Mouse (Mus musculus) MEL (cell line): ENCODE measurements at regions not wholly inside any gene's neighbourhood (a gene's known extent, or its start where the extent isn't known, plus 50 kb on each side); places are given as distances from the start of the nearest gene placed in this dataset.
A peak's percentile ranks its signal among the peaks of the same experiment; 100 is the strongest.

Source experiments
- DNase-seq: peaks from one replicate; pipeline ENCODE4 v3.0.0; 2011; ENCODE audit warnings: low read depth, low spot score
- H3K27ac ChIP-seq: 2 replicates; pipeline ENCODE4 v1.5.1; 2012; ENCODE audit warnings: low read depth, mild to moderate bottlenecking, control low read depth, low read length, moderate library complexity; ENCODE audit not compliant: control insufficient read depth
- H3K27me3 ChIP-seq, 2 experiments: fragments of 150-350 bp in 1 of 2; sonication (generic) in 1 of 2; 2 replicates each; pipeline ENCODE4 v1.6.1; 2012; ENCODE audit warnings: low read length in 2 of 2, mild to moderate bottlenecking in 2 of 2, improper control_type of control experiment in 1 of 2, moderate library complexity in 1 of 2; ENCODE audit not compliant: insufficient read depth in 2 of 2, control insufficient read depth in 1 of 2
- H3K36me3 ChIP-seq, 2 experiments: 2 replicates each; pipeline ENCODE4 v1.6.1; 2012 to 2014; ENCODE audit warnings: low read length in 2 of 2, improper control_type of control experiment in 1 of 2, inconsistent platforms in 1 of 2, mild to moderate bottlenecking in 1 of 2; ENCODE audit not compliant: insufficient read depth in 2 of 2, control insufficient read depth in 1 of 2
- H3K4me1 ChIP-seq, 2 experiments: fragments of 150-350 bp in 1 of 2; sonication (generic) in 1 of 2; 2 replicates each; pipeline ENCODE4 v1.6.1; 2012; ENCODE audit warnings: low read length in 2 of 2, improper control_type of control experiment in 1 of 2, mild to moderate bottlenecking in 1 of 2; ENCODE audit not compliant: insufficient read depth in 2 of 2, control insufficient read depth in 1 of 2
- H3K4me3 ChIP-seq, 2 experiments: fragments of 150-350 bp in 1 of 2; sonication (generic) in 1 of 2; 2 replicates each; pipeline ENCODE4 v1.5.1; 2012; ENCODE audit warnings: low read depth in 2 of 2, low read length in 2 of 2, mild to moderate bottlenecking in 2 of 2, moderate library complexity in 2 of 2, control low read depth in 1 of 2, improper control_type of control experiment in 1 of 2; ENCODE audit not compliant: control insufficient read depth in 1 of 2, insufficient read depth in 1 of 2
- H3K79me2 ChIP-seq: 2 replicates; pipeline ENCODE4 v1.6.1; 2012; ENCODE audit warnings: mild to moderate bottlenecking, low read length, moderate library complexity; ENCODE audit not compliant: control insufficient read depth, poor library complexity, insufficient read depth
- H3K9ac ChIP-seq: 2 replicates; pipeline ENCODE4 v1.6.1; 2012; ENCODE audit warnings: low read depth, mild to moderate bottlenecking, control low read depth, low read length, moderate library complexity; ENCODE audit not compliant: control insufficient read depth, poor library complexity, severe bottlenecking
- H3K9me3 ChIP-seq: fragments of 150-350 bp; sonication (generic); replicated peaks from 2 replicates; pipeline ENCODE4 v1.6.1; 2012; ENCODE audit warnings: mild to moderate bottlenecking, low read length, improper control_type of control experiment, moderate library complexity; ENCODE audit not compliant: insufficient read depth
- CHD2 ChIP-seq: IDR thresholded peaks from 2 replicates; pipeline ENCODE4 v1.6.1; 2011; ENCODE audit warnings: low read length, improper control_type of control experiment
- E2F4 ChIP-seq: IDR thresholded peaks from 2 replicates; pipeline ENCODE4 v1.6.1; 2011; ENCODE audit warnings: low read depth, low read length, improper control_type of control experiment, borderline replicate concordance
- ELF1 ChIP-seq: IDR thresholded peaks from 2 replicates; pipeline ENCODE4 v1.6.1; 2014; ENCODE audit warnings: low read depth, mild to moderate bottlenecking, inconsistent platforms, low read length, improper control_type of control experiment, moderate library complexity
- EP300 ChIP-seq, 2 experiments: IDR thresholded peaks; 2 replicates each; pipeline ENCODE4 v1.6.1; 2011; ENCODE audit warnings: improper control_type of control experiment in 2 of 2, low read length in 2 of 2, low read depth in 1 of 2, mild to moderate bottlenecking in 1 of 2
- GABPA ChIP-seq: IDR thresholded peaks from 2 replicates; pipeline ENCODE4 v1.6.1; 2012; ENCODE audit warnings: low read depth, mild to moderate bottlenecking, inconsistent platforms, low read length, improper control_type of control experiment, moderate library complexity
- GATA1 ChIP-seq: IDR thresholded peaks from 2 replicates; pipeline ENCODE4 v1.6.1; 2011; ENCODE audit warnings: low read depth, low read length, improper control_type of control experiment
- HCFC1 ChIP-seq: IDR thresholded peaks from 2 replicates; pipeline ENCODE4 v1.6.1; 2012; ENCODE audit warnings: low read depth, mild to moderate bottlenecking, inconsistent platforms, low read length, improper control_type of control experiment, moderate library complexity
- KAT2A ChIP-seq: conservative IDR thresholded peaks from 2 replicates; pipeline ENCODE4 v1.6.1; 2012; ENCODE audit warnings: low read depth, low read length, improper control_type of control experiment, inconsistent platforms
- MAFK ChIP-seq: IDR thresholded peaks from 2 replicates; pipeline ENCODE4 v1.6.1; 2011; ENCODE audit warnings: low read depth, mild to moderate bottlenecking, low read length, improper control_type of control experiment, borderline replicate concordance
- MAZ ChIP-seq: IDR thresholded peaks from 2 replicates; pipeline ENCODE4 v1.6.1; 2012; ENCODE audit warnings: low read depth, mild to moderate bottlenecking, inconsistent platforms, low read length, improper control_type of control experiment
- MXI1 ChIP-seq: IDR thresholded peaks from 2 replicates; pipeline ENCODE4 v1.6.1; 2011; ENCODE audit warnings: mild to moderate bottlenecking, low read depth, low read length, improper control_type of control experiment
- MYC ChIP-seq: IDR thresholded peaks from 2 replicates; pipeline ENCODE4 v1.6.1; 2011; ENCODE audit warnings: low read depth, mild to moderate bottlenecking, low read length, improper control_type of control experiment, moderate library complexity
- POLR2A ChIP-seq, 2 experiments: IDR thresholded peaks; 2 replicates each; pipeline ENCODE4 v1.6.1; 2011 to 2012; ENCODE audit warnings: low read length in 2 of 2, mild to moderate bottlenecking in 2 of 2, control low read depth in 1 of 2, improper control_type of control experiment in 1 of 2, low read depth in 1 of 2, moderate library complexity in 1 of 2; ENCODE audit not compliant: control insufficient read depth in 1 of 2, insufficient read depth in 1 of 2, poor library complexity in 1 of 2
- SIN3A ChIP-seq: IDR thresholded peaks from 2 replicates; pipeline ENCODE4 v1.6.1; 2012; ENCODE audit warnings: low read length, improper control_type of control experiment, inconsistent platforms
- SMC3 ChIP-seq: IDR thresholded peaks from 2 replicates; pipeline ENCODE4 v1.6.1; 2011; ENCODE audit warnings: low read depth, low read length, improper control_type of control experiment
- UBTF ChIP-seq: IDR thresholded peaks from 2 replicates; pipeline ENCODE4 v1.6.1; 2012; ENCODE audit warnings: low read depth, mild to moderate bottlenecking, inconsistent platforms, low read length, improper control_type of control experiment, moderate library complexity, borderline replicate concordance; ENCODE audit not compliant: insufficient read depth
- USF1 ChIP-seq: IDR thresholded peaks from 2 replicates; pipeline ENCODE4 v1.6.1; 2014; ENCODE audit warnings: low read depth, mild to moderate bottlenecking, inconsistent platforms, low read length, improper control_type of control experiment, moderate library complexity
- USF2 ChIP-seq, 2 experiments: IDR thresholded peaks; 2 replicates each; pipeline ENCODE4 v1.6.1; 2011 to 2012; ENCODE audit warnings: improper control_type of control experiment in 2 of 2, low read length in 2 of 2, borderline replicate concordance in 1 of 2, inconsistent platforms in 1 of 2, low read depth in 1 of 2, mild to moderate bottlenecking in 1 of 2; ENCODE audit not compliant: insufficient read depth in 1 of 2
- ZKSCAN1 ChIP-seq: IDR thresholded peaks from 2 replicates; pipeline ENCODE4 v1.6.1; 2012; ENCODE audit warnings: low read depth, mild to moderate bottlenecking, inconsistent platforms, low read length, improper control_type of control experiment, moderate library complexity
- ZMIZ1 ChIP-seq: IDR thresholded peaks from 2 replicates; pipeline ENCODE4 v1.6.1; 2012; ENCODE audit warnings: low read depth, mild to moderate bottlenecking, inconsistent platforms, low read length, improper control_type of control experiment, moderate library complexity

DNA sequence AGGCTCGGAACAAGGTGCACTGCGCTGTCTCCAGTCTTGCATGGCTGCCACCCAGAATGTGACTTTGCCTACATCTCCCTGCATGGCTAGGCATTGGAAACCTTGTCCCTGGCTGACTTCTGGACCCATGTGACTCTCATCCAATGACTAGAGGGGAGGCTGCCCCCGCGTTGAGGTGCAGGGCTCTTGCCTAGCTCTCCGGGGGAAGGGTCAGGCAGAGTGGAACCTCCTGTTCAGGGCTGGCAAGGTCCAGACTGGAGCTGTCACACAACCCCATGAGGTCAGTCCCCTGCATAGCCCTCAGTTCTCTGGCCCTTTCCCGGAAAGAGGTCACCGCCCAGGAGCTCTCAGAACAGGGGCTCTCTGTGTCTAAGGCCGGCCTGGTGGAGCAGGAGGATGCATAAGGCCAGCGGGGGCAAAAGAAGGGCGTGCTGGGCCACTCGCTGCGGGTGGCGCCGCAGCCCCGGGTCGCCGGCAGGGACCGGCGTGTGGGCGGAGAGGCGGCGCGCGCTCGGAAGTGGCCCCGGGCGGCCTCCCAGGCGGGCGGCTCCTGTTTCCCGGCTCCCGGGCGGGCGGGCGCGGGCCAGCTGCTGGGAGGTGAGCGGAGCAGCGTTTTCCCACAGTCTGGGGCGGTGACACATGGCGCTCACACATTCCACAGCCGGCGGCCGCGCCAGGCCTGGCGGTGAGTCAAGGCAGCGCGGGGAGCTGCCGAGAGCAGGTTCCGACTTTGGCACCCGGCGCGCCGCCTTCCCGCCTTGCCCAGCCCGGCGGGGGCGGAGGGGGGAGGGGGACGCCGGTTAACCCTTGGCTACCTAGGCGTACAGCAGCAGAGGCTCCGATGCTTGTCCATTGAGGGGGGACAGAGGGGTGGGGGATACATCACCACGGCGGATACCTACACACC lies 55.5 kb upstream of the Hes1 start:
- Histone ChIP-seq H3K9me3 (no peaks in the 10 kb centered on the region), H3K4me3 (peak overlapping the region in 1 of 2 experiments; percentile 37; a peak in 1 of 4 replicates)

DNA sequence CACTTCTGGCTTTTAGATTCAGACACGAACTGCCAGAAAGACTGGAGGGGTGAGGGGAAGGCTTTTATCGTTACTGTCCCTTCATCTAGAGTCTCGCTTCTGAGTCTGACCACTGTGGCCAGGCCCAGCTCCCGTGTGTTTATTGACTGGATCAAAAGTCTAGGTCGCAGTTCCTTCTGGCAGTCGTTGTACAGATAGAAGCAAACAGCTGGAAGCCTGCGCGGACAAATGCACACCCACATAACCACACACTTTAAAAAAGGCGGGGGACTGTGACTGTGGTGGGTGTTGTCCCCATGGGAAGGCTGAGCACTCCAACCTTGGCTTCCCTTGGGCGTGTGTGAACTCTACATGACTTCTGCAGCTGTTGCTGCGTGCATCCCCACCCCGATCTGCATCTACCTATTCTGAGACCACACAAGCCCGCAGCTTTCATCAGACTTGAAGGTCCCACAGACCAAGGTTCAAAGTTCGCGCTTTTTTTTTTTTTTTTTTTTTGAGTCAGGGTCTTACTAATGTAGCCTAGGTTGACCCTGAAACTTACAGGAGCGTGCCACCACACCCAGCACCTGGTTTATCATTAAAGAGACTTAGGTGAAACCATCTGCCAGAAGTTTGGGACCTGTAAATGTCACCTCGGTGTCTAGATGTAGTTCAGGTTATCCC lies 54.5 kb upstream of the Hes1 start:
- Histone ChIP-seq H3K36me3 (no peaks in the 10 kb centered on the region), H3K27me3 (peaks cover 0 to 28% of the 10 kb centered on the region in 2 experiments; a peak in 3 of 4 replicates), H3K4me3 (peak overlapping the region in 1 of 2 experiments; percentile 0; a peak in 1 of 4 replicates), H3K9ac (no peak overlapping the region), H3K79me2 (no peaks in the 10 kb centered on the region; the same call in 1 of the 2 replicates), H3K4me1 (no peaks in the 10 kb centered on the region), H3K9me3 (no peaks in the 10 kb centered on the region), H3K27ac (no peak overlapping the region)
- TF ChIP-seq EP300 (IDR thresholded peaks at IDR 0.05; ENCODE audit: low read depth in 1 of 2, low read length in 2 of 2), result no peak
- no peak for TF ChIP-seq MAZ
- no peak for TF ChIP-seq MYC
- no peak for TF ChIP-seq HCFC1
- TF ChIP-seq USF2 (IDR thresholded peaks at IDR 0.05; ENCODE audit: borderline replicate concordance in 1 of 2, insufficient read depth in 1 of 2, low read depth in 1 of 2, low read length in 2 of 2), result no peak
- no peak for TF ChIP-seq ZKSCAN1
- TF ChIP-seq GABPA, result no peak
- no peak for TF ChIP-seq USF1
- TF ChIP-seq MAFK, result no peak
- no peak for TF ChIP-seq E2F4
- TF ChIP-seq SMC3, result no peak
- no peak for TF ChIP-seq SIN3A
- no peak for TF ChIP-seq MXI1
- TF ChIP-seq UBTF, result no peak
- no peak for TF ChIP-seq CHD2
- TF ChIP-seq GATA1, result no peak
- TF ChIP-seq KAT2A, result no peak
- TF ChIP-seq ZMIZ1, result no peak
- no peak for TF ChIP-seq ELF1
- no peak for DNase-seq

More for the DNA sequence above, 55.5 kb upstream of the Hes1 start:
- H3K36me3 ChIP-seq, result no peaks in the 10 kb centered on the region
- no peak for TF ChIP-seq POLR2A (IDR thresholded peaks at IDR 0.05; ENCODE audit: control insufficient read depth in 1 of 2, insufficient read depth in 1 of 2, low read depth in 1 of 2, low read length in 2 of 2, poor library complexity in 1 of 2)
- H3K27me3 ChIP-seq, result peaks cover 0 to 28% of the 10 kb centered on the region in 2 experiments; a peak in 3 of 4 replicates
- peak overlapping the region; percentile 47; the same call in 1 of the 2 replicates for H3K9ac ChIP-seq
- H3K4me1 ChIP-seq, result no peaks in the 10 kb centered on the region
- peak; percentile 11 for DNase-seq
- no peak overlapping the region for H3K27ac ChIP-seq
- no peaks in the 10 kb centered on the region; the same call in 1 of the 2 replicates for H3K79me2 ChIP-seq
